Mouse (Mus musculus) layer of hippocampus, adult 9-11 months (tissue): Measurements from ENCODE around the gene Gm10135.
"Not testable (repeated sequence)": the region's sequence is repeated elsewhere in the genome, so short reads cannot be mapped to it uniquely, and the experiment has no call there.

ENCODE experiments used
- DNase-seq: peaks from one replicate; pipeline ENCODE4 v3.0.0; 2022

The Gm10135 gene

GRCm38 (mm10) chr5:72960096-72960495, 14.4 kb downstream of the Gm10135 start:
- DNase-seq: no peak

- no peak for DNase-seq
Measured at GRCm38 (mm10) chr5:72957281-72957680, 17.2 kb downstream of the Gm10135 start.

- DNase-seq: no peak
Measured at GRCm38 (mm10) chr5:72953996-72954604, 20.4 kb downstream of the Gm10135 start.

- no peak for DNase-seq
Measured at GRCm38 (mm10) chr5:72950252-72950651, 24.2 kb downstream of the Gm10135 start.

GRCm38 (mm10) chr5:72948136-72948535, 26.4 kb downstream of the Gm10135 start:
- DNase-seq: no peak

- no peak for DNase-seq
Measured at GRCm38 (mm10) chr5:72940906-72941432, 33.5 kb downstream of the Gm10135 start.

- no peak for DNase-seq
Measured at GRCm38 (mm10) chr5:72939311-72939710, 35.2 kb downstream of the Gm10135 start.

GRCm38 (mm10) chr5:72938421-72938820, 36.1 kb downstream of the Gm10135 start:
- DNase-seq: not testable (repeated sequence)

- DNase-seq: no peak
Measured at GRCm38 (mm10) chr5:72933026-72933675, 41.4 kb downstream of the Gm10135 start.

GRCm38 (mm10) chr5:72927074-72927473, 47.4 kb downstream of the Gm10135 start:
- no peak for DNase-seq

GRCm38 (mm10) chr5:72922796-72923195, 51.7 kb downstream of the Gm10135 start:
- no peak for DNase-seq

GRCm38 (mm10) chr5:72921171-72921570, 53.3 kb downstream of the Gm10135 start:
- no peak for DNase-seq

- DNase-seq: no peak
Measured at GRCm38 (mm10) chr5:72920416-72920815, 54.1 kb downstream of the Gm10135 start.

- no peak for DNase-seq
Measured at GRCm38 (mm10) chr5:72916851-72917250, 57.7 kb downstream of the Gm10135 start.

- DNase-seq: no peak
Measured at GRCm38 (mm10) chr5:72916048-72916447, 58.5 kb downstream of the Gm10135 start.
